In genomic region chr13:96533742-96534141, GRCm38 (mm10) we compare ENCODE assay signal across 36 mouse cellular contexts. TPM values are rescaled to one million over a fixed set of nuclear protein-coding genes. Genes with fewer than 3 reads are reported as not detected.
DNase-seq lines count a peak whose midpoint lies in the region; ATAC-seq and TF ChIP-seq lines count a peak whose summit lies in the region.
"Had no signal": no experiment of that assay in that cellular context is flagged by ENCODE, and none has a peak within 500 bp of the region (broad histone marks: within the 10 kb centered on the region; RNA-seq: fewer than 3 reads in every experiment).

No protein-coding gene starts in this region.

- no peak overlapping the region for H3K9ac ChIP-seq in forebrain, embryonic 15.5 days (replicated peaks)
- H3K9ac ChIP-seq: heart, embryonic 13.5 days; hindbrain, embryonic 14.5 days had no signal

- no peak overlapping the region for H3K4me2 ChIP-seq in forebrain, embryonic 15.5 days (replicated peaks)
- H3K4me2 ChIP-seq: heart, embryonic 13.5 days; hindbrain, embryonic 14.5 days had no signal

- intact Hi-C loops in left cerebral cortex, postnatal 10 days (cut with DNase I): no loop called here
- intact Hi-C loops in left cerebral cortex, postnatal 14 days (cut with DNase I): no loop called here

- no peak overlapping the region for H3K4me3 ChIP-seq in embryonic fibroblast, embryonic 13.5 days (ENCODE audit: insufficient read depth, low read length)
- H3K4me3 ChIP-seq in forebrain, embryonic 15.5 days: no peak overlapping the region
- H3K4me3 ChIP-seq: heart, adult 2 months; heart, embryonic 10.5 days; heart, embryonic 13.5 days had no signal

- H3K9me3 ChIP-seq in forebrain, embryonic 15.5 days: no peaks in the 10 kb centered on the region
- H3K9me3 ChIP-seq: heart, embryonic 10.5 days; heart, embryonic 13.5 days had no signal

- H3K36me3 ChIP-seq in forebrain, embryonic 15.5 days: no peaks in the 10 kb centered on the region

- peak; percentile 72 for DNase-seq in 3134 (ENCODE audit: extremely low read depth, insufficient read length, low spot score)
- DNase-seq in 416B (ENCODE audit: low read depth): peak; percentile 60
- DNase-seq in Muller cell, postnatal 12 days (ENCODE audit: inconsistent ontology term): peak; percentile 89
- no peak for DNase-seq in left cerebral cortex, postnatal 10 days (ENCODE audit: extremely low spot score in 1 of 2, low spot score in 2 of 2)
- no peak for DNase-seq in left cerebral cortex, postnatal 14 days (ENCODE audit: low spot score in 2 of 2)
- DNase-seq: adrenal gland, adult 8-10 months; adrenal gland, postnatal 25 days; B cell, adult 2 months; cerebellum, adult 11-12 months; cerebellum, adult 8-10 months; cerebellum, postnatal 10 days; gastrocnemius, postnatal 25 days; heart, adult 2 months; heart, postnatal 14 days; heart, postnatal 4 days had no signal

- TF ChIP-seq CTCF in embryonic fibroblast, embryonic 13.5 days (IDR thresholded peaks at IDR 0.05; ENCODE audit: borderline replicate concordance, insufficient read depth, low read length): no peak

- WGBS in forebrain, embryonic 15.5 days: 83% methylated on average over 2 of the region's 2 CpGs

- no peaks in the 10 kb centered on the region for H3K27me3 ChIP-seq in forebrain, embryonic 15.5 days
- H3K27me3 ChIP-seq: heart, embryonic 13.5 days had no signal

- TF ChIP-seq POLR2A in embryonic fibroblast, embryonic 13.5 days (IDR thresholded peaks at IDR 0.05; ENCODE audit: low read depth, low read length): no peak

- ATAC-seq in megakaryocyte progenitor cell, adult 5-6 weeks (replicated peaks; ENCODE audit: poor library complexity): no peak
- ATAC-seq in forebrain, embryonic 15.5 days (replicated peaks): no peak
- ATAC-seq: activated CD4-positive, CD25-positive, alpha-beta regulatory T cell, adult 4 months; CD4-positive, CD25-positive, alpha-beta regulatory T cell, adult 4 months; forebrain, embryonic 14.5 days; hindbrain, postnatal 0 days; inflammation-experienced regulatory T-cells, adult 6 months; intestine, embryonic 16.5 days had no signal

- peaks cover 12% of the 10 kb centered on the region for H3K4me1 ChIP-seq in embryonic fibroblast, embryonic 13.5 days (ENCODE audit: control insufficient read depth, insufficient read depth, low read length)
- H3K4me1 ChIP-seq in forebrain, embryonic 15.5 days: no peaks in the 10 kb centered on the region

- H3K27ac ChIP-seq in embryonic fibroblast, embryonic 13.5 days (ENCODE audit: insufficient read depth, low read length): peak overlapping the region; percentile 17; the same call in 1 of the 2 replicates
- H3K27ac ChIP-seq in forebrain, embryonic 15.5 days (replicated peaks): no peak overlapping the region
- H3K27ac ChIP-seq: heart, adult 2 months; heart, embryonic 10.5 days; heart, embryonic 13.5 days; hindbrain, embryonic 14.5 days; hindbrain, postnatal 0 days had no signal

RNA-seq across cellular contexts. Expression of gene Polk, which starts 8.6 kb away (rescaled TPM):
- 40.5 and 42.4 TPM in 2 replicates for polyA plus RNA-seq in embryonic fibroblast, embryonic 13.5 days (2011; ENCODE audit: insufficient read length, low read depth, missing spikeins)
- 13.5 and 20.9 TPM in 2 replicates for total RNA-seq in megakaryocyte progenitor cell, adult 5-6 weeks (2015)
- total RNA-seq in megakaryocyte progenitor cell, adult 5-6 weeks (2017): 9.3 and 14.9 TPM in 2 replicates
- 10 to 100 TPM in 1 of 2 experiments, 1 to 10 TPM in 1; 9.7 to 11.0 TPM for total RNA-seq in left cerebral cortex, postnatal 10 days (2021)
- polyA plus RNA-seq in forebrain, embryonic 15.5 days (2015; fragmentation: Nextera tagmentation; extraction: Ambion mirVana): 5.5 and 6.3 TPM in 2 replicates
- total RNA-seq in left cerebral cortex, postnatal 14 days (2021): 10 to 100 TPM; 10.1 to 10.5 TPM

RNA-seq across cellular contexts. Expression of gene Col4a3bp, which starts 8.7 kb away (rescaled TPM):
- 55.9 and 57.0 TPM in 2 replicates for polyA plus RNA-seq in embryonic fibroblast, embryonic 13.5 days (2011; ENCODE audit: insufficient read length, low read depth, missing spikeins)
- 33.9 and 45.3 TPM in 2 replicates for total RNA-seq in megakaryocyte progenitor cell, adult 5-6 weeks (2015)
- total RNA-seq in megakaryocyte progenitor cell, adult 5-6 weeks (2017): 43.3 and 43.9 TPM in 2 replicates
- total RNA-seq in left cerebral cortex, postnatal 10 days (2021): 10 to 100 TPM; 57.8 to 63.2 TPM
- polyA plus RNA-seq in forebrain, embryonic 15.5 days (2015; fragmentation: Nextera tagmentation; extraction: Ambion mirVana): 7.3 and 7.6 TPM in 2 replicates
- total RNA-seq in left cerebral cortex, postnatal 14 days (2021): 10 to 100 TPM; 56.7 to 57.4 TPM

RNA-seq across cellular contexts. Expression of gene Gm17622, which starts 43.2 kb away (rescaled TPM):
- polyA plus RNA-seq in embryonic fibroblast, embryonic 13.5 days (2011; ENCODE audit: insufficient read length, low read depth, missing spikeins): not detected in 2 replicates
- not detected in 2 replicates for total RNA-seq in megakaryocyte progenitor cell, adult 5-6 weeks (2015)
- not detected in 2 replicates for total RNA-seq in megakaryocyte progenitor cell, adult 5-6 weeks (2017)
- not detected for total RNA-seq in left cerebral cortex, postnatal 10 days (2021)
- not detected in 2 replicates for polyA plus RNA-seq in forebrain, embryonic 15.5 days (2015; fragmentation: Nextera tagmentation; extraction: Ambion mirVana)
- not detected for total RNA-seq in left cerebral cortex, postnatal 14 days (2021)
- total RNA-seq: adrenal gland, adult 8-10 months; adrenal gland, postnatal 25 days; ES-E14; gastrocnemius, adult 8-10 months; gastrocnemius, postnatal 25 days; heart, adult 2 months; heart, postnatal 14 days; heart, postnatal 4 days; hindbrain, postnatal 0 days had no signal
- polyA plus RNA-seq: activated CD4-positive, CD25-positive, alpha-beta regulatory T cell, adult 4 months; brain, embryonic 14.5 days; CD4-positive, CD25-positive, alpha-beta regulatory T cell, adult 4 months; embryonic facial prominence, embryonic 11.5 days; embryonic facial prominence, embryonic 14.5 days; forebrain, embryonic 11.5 days; forebrain, embryonic 14.5 days; gonadal fat pad, adult 2 months; heart, adult 2 months; heart, embryonic 10.5 days; heart, embryonic 13.5 days; heart, embryonic 16.5 days; hindbrain, embryonic 11.5 days; hindbrain, embryonic 14.5 days; hindbrain, postnatal 0 days; inflammation-experienced regulatory T-cells, adult 6 months; intestine, embryonic 16.5 days had no signal

Comparison
In these comparisons a context has a peak if more than half of its experiments do, and no peak if none do; other contexts are left out.
1. DNase-seq: peak in 3134 (single experiment), 416B (single experiment) and Muller cell, postnatal 12 days (single experiment); none in left cerebral cortex, postnatal 10 days (0 of 2) and left cerebral cortex, postnatal 14 days (0 of 2).